Mouse (Mus musculus) C2C12 (cell line): ENCODE results near the gene Olfr1058. TPM values are rescaled to one million over a fixed set of nuclear protein-coding genes. Genes with fewer than 3 reads are reported as not detected.
"Not testable (repeated sequence)": the region's sequence is repeated elsewhere in the genome, so short reads cannot be mapped to it uniquely, and the experiment has no call there.

ENCODE experiments used
- H3K27me3 ChIP-seq: one replicate; pipeline ENCODE4 v1.6.1; 2011; ENCODE audit not compliant: control insufficient read depth, insufficient read depth, insufficient read length
- H3K36me3 ChIP-seq: one replicate; pipeline ENCODE4 v1.6.1; 2011; ENCODE audit not compliant: control insufficient read depth, insufficient read depth
- H3K4me3 ChIP-seq: one replicate; pipeline ENCODE4 v1.5.1; 2011; ENCODE audit warnings: mild to moderate bottlenecking, control low read depth; ENCODE audit not compliant: poor library complexity, insufficient read depth, severe bottlenecking
- H3K79me2 ChIP-seq: one replicate; pipeline ENCODE4 v1.6.1; 2011; ENCODE audit not compliant: control insufficient read depth, insufficient read depth
- H3K79me3 ChIP-seq: one replicate; pipeline ENCODE4 v1.6.1; 2011; ENCODE audit warnings: low read depth, control low read depth
- H3ac ChIP-seq: one replicate; pipeline ENCODE3; 2011; ENCODE audit warnings: low read depth; ENCODE audit not compliant: control insufficient read depth, insufficient read length
- CEBPB ChIP-seq: IDR thresholded peaks from one replicate; pipeline ENCODE4 v1.6.1; 2011; ENCODE audit warnings: low read depth, mild to moderate bottlenecking, control low read depth, moderate library complexity
- CTCF ChIP-seq: IDR thresholded peaks from one replicate; pipeline ENCODE4 v1.5.1; 2011; ENCODE audit not compliant: control insufficient read depth, insufficient read depth, insufficient read length
- FOSL1 ChIP-seq: IDR thresholded peaks from one replicate; pipeline ENCODE4 v1.8.0; 2011; ENCODE audit warnings: mild to moderate bottlenecking, low read length; ENCODE audit not compliant: poor library complexity, insufficient read depth, severe bottlenecking
- MAX ChIP-seq: IDR thresholded peaks from one replicate; pipeline ENCODE4 v1.6.1; 2011; ENCODE audit warnings: mild to moderate bottlenecking, control low read depth
- MYOD1 ChIP-seq: IDR thresholded peaks from one replicate; pipeline ENCODE4 v1.6.1; 2011; ENCODE audit warnings: low read depth; ENCODE audit not compliant: control insufficient read depth, insufficient read length
- MYOG ChIP-seq: IDR thresholded peaks from one replicate; pipeline ENCODE4 v1.6.1; 2011; ENCODE audit not compliant: control insufficient read depth, insufficient read length; ENCODE audit errors: extremely low read depth
- USF1 ChIP-seq: IDR thresholded peaks from one replicate; pipeline ENCODE4 v1.6.1; 2011; ENCODE audit warnings: low read depth, mild to moderate bottlenecking, control low read depth, moderate library complexity
- polyA plus RNA-seq: library from polyadenylated mRNA; unstranded; fragments of >200 nt; fragmentation: generic; extraction: Trizol; gene quantifications from one replicate; pipeline ENCODE4 v1.2.1, GENCODE M21; 2012; ENCODE audit warnings: missing spikeins

The Olfr1058 gene
- polyA plus RNA-seq, 1 experiment = not detected

DNA sequence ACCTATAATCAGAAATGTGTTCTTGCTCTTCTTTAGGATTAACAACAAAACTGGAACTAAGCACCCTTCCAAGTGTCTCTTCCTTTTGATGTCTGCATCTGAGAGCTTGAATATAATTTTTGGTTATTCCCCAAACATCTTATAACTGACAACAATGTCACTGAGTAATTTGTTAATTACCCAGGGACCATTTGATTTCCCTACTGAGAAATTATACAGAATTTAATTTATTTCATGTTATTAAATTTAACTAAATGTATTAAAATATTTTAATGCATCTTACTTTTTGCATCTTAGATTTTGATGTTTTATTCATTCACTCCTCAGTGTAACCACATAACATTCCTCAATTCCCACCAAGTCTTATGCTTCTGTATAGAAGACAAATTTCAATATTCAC, 26.0 kb downstream of the Olfr1058 start, which contains the start of gene Olfr1056:
Gene Olfr1056 (minus strand): TSS at position 101 of the 400 bp plus-strand sequence.
- Histone ChIP-seq H3K27me3 (no peaks in the 10 kb centered on the region), H3ac (no peak within 1 kb of the TSS), H3K4me3 (no peak within 1 kb of the TSS), H3K36me3 (no peaks in the 10 kb centered on the region), H3K79me2 (no peaks in the 10 kb centered on the region), H3K79me3 (no peaks in the 10 kb centered on the region)
- TF ChIP-seq CEBPB (no peak), FOSL1 (no peak), MAX (no peak), CTCF (no peak), MYOG (no peak), USF1 (no peak), MYOD1 (no peak)

DNA sequence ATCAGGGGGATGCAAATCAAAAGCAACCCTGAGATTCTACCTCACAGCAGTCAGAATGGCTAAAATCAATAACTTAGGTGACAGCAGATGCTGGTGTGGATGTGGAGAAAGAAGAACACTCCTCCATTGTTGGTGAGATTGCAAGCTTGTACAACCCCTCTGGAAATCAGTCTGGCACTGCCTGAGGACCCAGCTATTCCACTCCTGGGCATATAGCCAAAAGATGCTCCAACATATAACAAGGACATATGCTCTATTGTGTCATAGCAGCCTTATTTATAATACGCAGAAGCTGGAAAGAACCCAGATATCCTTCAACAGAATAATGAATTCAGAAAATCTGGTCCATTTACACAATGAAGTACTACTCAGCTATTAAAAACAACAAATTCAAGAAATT, 36.6 kb downstream of the Olfr1058 start:
- not testable (repeated sequence) for H3K27me3 ChIP-seq, H3K79me3 ChIP-seq, H3ac ChIP-seq, H3K36me3 ChIP-seq, H3K4me3 ChIP-seq, H3K79me2 ChIP-seq

DNA sequence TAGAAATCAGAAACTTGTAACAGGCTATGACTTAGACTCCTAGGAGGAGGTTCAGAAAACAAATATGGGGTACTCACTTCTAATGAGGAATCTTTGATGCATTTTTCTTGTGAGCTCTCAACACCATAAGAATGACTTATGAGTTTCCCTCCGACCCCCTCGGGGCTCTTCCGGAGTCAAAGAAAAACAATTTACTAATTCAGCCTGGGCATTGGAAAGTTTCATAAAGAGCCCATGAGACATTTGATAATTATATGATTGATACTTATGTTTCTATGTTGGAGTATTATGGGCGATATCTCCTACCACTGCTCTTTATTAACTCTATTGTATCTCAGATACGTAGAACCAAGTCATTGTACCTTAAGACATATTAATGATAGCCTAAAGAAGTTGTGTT, 38.2 kb downstream of the Olfr1058 start, which contains the start of gene Olfr1055:
Gene Olfr1055 (minus strand): TSS at position 101 of the 400 bp plus-strand sequence.
- H3K4me3 ChIP-seq = no peak within 1 kb of the TSS
- no peaks in the 10 kb centered on the region for H3K27me3 ChIP-seq
- no peaks in the 10 kb centered on the region for H3K79me2 ChIP-seq
- TF ChIP-seq MYOG (no peak), FOSL1 (no peak), CEBPB (no peak), USF1 (no peak), MAX (no peak)
- H3K79me3 ChIP-seq = no peaks in the 10 kb centered on the region
- no peaks in the 10 kb centered on the region for H3K36me3 ChIP-seq
- no peak within 1 kb of the TSS for H3ac ChIP-seq

DNA sequence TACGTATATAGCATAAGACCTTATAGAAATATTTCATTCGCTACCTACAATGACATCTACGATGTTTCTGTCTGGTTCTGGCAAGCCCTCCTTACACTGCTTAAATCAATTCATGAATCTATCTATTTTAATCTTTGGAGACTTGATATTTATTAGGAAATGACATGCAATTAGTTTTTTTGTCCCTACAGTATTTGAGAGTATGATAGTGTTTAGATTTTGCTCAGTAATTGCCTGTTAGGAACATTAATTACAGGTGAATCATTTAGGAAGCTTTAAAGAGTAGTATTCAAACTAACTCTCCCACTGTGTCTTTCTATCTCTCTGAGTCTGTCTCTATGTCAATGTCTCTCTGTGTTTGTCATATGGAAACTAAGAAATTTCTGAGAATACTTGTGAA, 53.0 kb downstream of the Olfr1058 start, which contains the start of gene Olfr1054:
Gene Olfr1054 (minus strand): TSS at position 101 of the 400 bp plus-strand sequence.
- no peak within 1 kb of the TSS for H3ac ChIP-seq
- H3K27me3 ChIP-seq = no peaks in the 10 kb centered on the region
- H3K36me3 ChIP-seq = no peaks in the 10 kb centered on the region
- H3K4me3 ChIP-seq = no peak within 1 kb of the TSS
- TF ChIP-seq CTCF (no peak), FOSL1 (no peak), USF1 (no peak), CEBPB (no peak), MYOG (no peak), MYOD1 (no peak), MAX (no peak)
- no peaks in the 10 kb centered on the region for H3K79me2 ChIP-seq
- H3K79me3 ChIP-seq = no peaks in the 10 kb centered on the region

Other genes with a start within 250 kb of the Olfr1058 start
- gene Olfr1040, start 241.8 kb downstream of the Olfr1058 start, polyA plus RNA-seq = not detected
- not detected for gene Olfr1042, start 226.7 kb downstream of the Olfr1058 start, polyA plus RNA-seq
- not detected for gene Olfr1043, start 221.0 kb downstream of the Olfr1058 start, polyA plus RNA-seq
- gene Olfr1044, start 210.7 kb downstream of the Olfr1058 start, polyA plus RNA-seq = not detected
- gene Olfr52, start 202.9 kb downstream of the Olfr1058 start, polyA plus RNA-seq = not detected
- gene Olfr1045, start 185.6 kb downstream of the Olfr1058 start, polyA plus RNA-seq = not detected
- not detected for gene Olfr1046, start 169.2 kb downstream of the Olfr1058 start, polyA plus RNA-seq
- gene Olfr1047, start 157.2 kb downstream of the Olfr1058 start, polyA plus RNA-seq = not detected
- not detected for gene Olfr1048, start 148.3 kb downstream of the Olfr1058 start, polyA plus RNA-seq
- gene Olfr1049, start 130.2 kb downstream of the Olfr1058 start, polyA plus RNA-seq = not detected
- not detected for gene Olfr1051, start 109.5 kb downstream of the Olfr1058 start, polyA plus RNA-seq
- gene Olfr1052, start 96.1 kb downstream of the Olfr1058 start, polyA plus RNA-seq = not detected
- gene Olfr1053, start 73.3 kb downstream of the Olfr1058 start, polyA plus RNA-seq = not detected
- not detected for gene Olfr1054, start 53.1 kb downstream of the Olfr1058 start, polyA plus RNA-seq
- gene Olfr1055, start 38.3 kb downstream of the Olfr1058 start, polyA plus RNA-seq = not detected
- not detected for gene Olfr1056, start 26.1 kb downstream of the Olfr1058 start, polyA plus RNA-seq
- gene Olfr1057, start 10.2 kb downstream of the Olfr1058 start, polyA plus RNA-seq = not detected
- not detected for gene Olfr1061, start 25.5 kb upstream of the Olfr1058 start, polyA plus RNA-seq
- gene Olfr1062, start 38.2 kb upstream of the Olfr1058 start, polyA plus RNA-seq = not detected
- gene Olfr1065, start 62.0 kb upstream of the Olfr1058 start, polyA plus RNA-seq = not detected
- not detected for gene Olfr1066, start 67.7 kb upstream of the Olfr1058 start, polyA plus RNA-seq
- not detected for gene Olfr228, start 98.8 kb upstream of the Olfr1058 start, polyA plus RNA-seq
- gene Olfr1076, start 119.9 kb upstream of the Olfr1058 start, polyA plus RNA-seq = not detected
- not detected for gene Olfr1079, start 153.9 kb upstream of the Olfr1058 start, polyA plus RNA-seq
- not detected for gene Olfr1080, start 169.7 kb upstream of the Olfr1058 start, polyA plus RNA-seq
- gene Olfr1082, start 210.4 kb upstream of the Olfr1058 start, polyA plus RNA-seq = not detected